Mouse (Mus musculus) embryo, embryonic 11 days (tissue): Measurements from ENCODE around the gene Inpp4a.

Source experiments
- DNase-seq: peaks from one replicate; pipeline ENCODE4 v3.0.0-alpha.2; 2015

Inpp4a gene

DNA sequence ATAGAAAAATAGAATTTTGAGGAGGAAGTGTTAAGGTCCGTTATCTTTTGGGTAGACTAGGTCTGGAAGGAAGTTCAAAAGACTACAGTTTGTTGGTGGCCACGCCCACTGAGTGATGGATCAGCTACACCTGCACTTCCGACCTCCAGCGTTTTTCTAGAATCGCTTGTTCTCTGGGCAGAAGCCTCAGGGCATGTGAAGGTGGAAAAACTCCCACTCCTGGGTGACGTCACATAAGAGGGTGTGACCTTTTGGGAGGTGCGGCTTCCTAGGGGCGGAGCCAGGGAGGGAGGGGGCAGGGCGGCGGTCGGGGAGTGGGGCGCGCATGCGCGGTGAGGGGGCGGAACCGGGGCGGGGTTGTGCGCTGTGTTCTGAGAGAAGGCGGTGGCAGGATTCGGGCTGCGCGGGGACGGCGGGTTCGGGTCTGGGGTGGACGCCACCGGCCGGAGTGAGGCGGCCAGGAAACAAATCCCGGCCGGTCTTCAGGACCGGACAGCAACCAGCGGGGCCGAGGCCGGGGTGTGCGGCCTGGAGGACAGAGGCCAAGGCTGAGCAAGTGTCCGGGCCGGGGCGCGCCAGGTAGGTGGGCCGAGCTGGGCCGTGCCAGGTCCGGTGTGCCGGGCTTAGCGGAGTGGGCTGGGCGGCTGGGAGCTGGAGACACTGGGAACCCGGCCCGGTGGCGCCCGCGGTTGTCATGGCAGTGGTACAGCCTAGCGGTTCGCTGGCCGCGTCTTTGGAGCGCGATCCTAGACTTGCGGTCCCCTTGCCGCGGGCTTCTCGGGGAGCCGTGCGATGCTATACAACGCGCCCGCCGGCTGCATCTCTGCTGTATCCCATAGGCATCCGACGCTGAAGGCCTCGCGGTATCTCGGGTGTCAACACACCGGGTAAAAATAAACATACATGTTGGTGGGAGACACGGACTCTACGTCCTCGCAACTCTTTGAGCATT, at the start of gene Inpp4a:
Gene Inpp4a (plus strand): TSS at position 326 of the 952 bp plus-strand sequence.
- DNase-seq, result peak; percentile 94

DNA sequence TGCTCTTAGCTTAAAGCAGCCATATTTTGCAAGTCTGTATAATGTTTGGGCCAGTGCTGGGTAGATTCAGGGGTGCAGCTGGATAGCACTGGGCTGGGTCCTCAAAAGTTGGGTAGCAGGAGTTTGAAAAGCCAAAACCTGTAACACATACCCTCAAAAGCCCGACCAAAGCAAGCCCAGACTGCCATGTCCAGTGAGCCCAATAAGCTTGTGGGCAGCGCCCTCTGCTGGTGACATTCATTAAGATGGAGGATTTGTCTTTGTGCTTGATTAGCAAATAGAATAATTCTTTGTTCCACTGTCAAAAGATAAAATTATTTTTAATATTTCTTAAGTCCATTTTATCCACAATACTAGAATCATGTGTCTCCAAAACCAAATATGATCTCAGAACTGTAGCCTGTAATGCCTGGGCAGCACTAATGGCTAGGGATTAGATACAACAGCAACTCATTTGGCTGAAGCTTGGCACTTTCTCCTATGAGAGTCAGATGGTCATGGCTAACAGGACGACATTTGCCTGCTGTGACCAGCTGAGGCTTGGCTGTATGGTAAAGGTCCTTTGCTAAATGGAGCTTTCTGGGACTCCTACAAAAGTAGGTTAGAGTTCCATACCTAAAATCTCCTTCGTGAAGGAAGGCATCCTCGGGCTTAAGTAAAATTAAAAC, 48.9 kb upstream of the Inpp4a start:
- DNase-seq, result peak; percentile 89

DNA sequence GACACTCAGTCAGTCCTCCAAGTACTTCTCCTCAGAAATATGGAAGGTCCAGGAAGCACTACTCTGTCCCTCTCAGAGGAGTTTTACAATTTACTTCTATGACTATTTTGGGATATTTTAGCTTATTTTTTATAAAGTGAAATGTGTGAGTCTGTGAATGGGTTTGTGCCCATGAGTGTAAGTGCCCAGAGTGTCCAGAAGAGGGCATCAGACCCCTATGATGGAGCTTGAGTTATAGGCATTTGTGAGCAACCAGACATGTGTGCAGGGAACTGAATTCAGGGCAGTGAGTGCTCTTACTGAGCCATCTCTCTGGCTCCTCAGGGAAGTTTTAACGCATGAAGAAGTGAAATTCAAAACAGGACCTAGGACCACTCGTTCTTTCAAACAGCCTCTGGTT, 41.2 kb upstream of the Inpp4a start:
- no peak for DNase-seq

DNA sequence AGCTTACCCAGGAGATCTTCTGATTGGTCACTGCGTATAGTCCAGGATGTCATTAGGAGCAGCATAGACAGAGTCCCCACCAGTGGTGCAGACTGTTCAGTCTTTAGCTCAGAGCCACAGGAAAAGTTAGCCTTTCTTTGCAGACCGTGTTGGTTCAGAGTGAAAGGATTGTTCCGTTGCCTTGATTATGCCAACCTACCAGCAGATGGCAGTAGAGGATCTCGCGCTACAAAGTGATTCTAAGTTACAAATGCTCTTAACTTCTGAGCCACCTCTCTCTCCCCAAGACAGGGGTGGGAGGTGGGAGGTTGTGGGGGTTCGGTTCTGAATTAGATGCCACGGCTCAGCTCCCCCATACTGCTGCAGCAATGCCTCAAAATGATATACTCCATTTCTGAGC, 27.2 kb upstream of the Inpp4a start:
- DNase-seq, result peak; percentile 75

DNA sequence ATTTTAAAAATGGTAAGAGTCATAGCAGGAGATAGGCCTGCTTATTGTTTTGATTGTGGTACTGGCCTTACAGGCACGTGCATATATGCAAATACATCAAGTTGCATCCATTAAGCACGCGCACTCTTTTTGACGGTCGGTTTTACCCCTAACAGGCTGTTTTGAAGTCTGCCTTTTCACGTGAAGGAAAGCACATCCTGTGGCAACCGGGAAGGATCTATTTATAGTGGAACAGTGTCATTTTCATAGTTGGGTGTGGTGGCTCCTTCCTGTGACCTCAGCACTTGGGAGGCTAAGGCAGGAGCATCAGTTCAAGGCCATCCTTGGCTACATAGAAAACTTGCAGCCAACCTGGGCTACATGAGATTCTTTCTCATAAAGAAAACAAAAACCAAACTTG, 13.1 kb upstream of the Inpp4a start:
- no peak for DNase-seq

DNA sequence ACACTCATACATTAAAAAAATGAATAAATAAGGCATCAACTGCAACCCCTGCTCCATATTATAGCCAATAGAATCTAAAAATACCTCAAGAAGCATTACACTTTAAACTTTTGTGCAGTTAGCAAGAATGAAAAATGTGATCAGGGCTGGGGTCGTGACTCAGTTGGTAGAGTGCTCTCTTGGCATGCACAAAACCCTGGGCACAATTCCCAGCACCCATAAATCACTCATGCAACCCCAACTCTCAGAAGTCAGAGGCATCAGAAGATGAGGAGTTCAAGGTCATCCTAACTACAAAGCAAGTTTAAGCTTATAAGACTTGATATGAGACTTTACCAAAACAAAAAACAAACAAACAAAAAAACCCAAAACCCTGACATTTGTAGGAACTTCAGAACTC, 11.9 kb upstream of the Inpp4a start:
- DNase-seq, result no peak

DNA sequence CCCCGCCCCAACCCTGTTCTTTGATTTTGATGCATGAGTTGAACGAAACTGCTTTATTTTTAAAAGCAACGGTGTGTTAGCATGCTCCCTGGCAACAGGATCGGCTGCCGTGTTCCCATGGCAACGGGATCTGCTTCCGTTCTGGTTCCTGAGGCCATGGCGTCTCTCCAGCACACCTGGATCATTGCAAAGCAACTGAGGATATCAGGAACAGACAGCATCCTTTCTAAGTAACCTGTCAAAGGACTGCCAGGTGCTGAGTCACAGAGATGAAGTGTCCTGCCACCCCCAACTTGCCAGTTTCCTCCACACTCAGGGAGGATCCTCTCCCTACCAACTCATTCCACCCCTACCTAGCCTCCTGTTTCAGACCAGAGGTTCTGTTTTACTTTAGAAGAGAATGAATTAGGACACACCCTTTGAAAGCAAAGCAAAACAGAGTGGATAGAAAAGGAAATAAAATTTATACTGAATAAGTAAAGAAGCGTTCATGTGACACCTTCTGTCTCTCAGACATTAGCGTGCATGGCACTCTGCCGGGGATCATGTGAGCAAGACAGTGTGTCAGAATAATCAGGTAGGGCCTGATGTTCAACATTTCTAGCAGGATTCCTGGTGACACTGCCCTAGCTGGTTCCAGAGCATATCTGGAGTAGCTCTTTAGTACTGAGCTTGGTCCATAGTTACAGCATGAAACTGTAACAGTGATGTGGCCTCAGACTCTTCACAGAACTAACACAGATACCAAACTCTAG, 11.3 kb upstream of the Inpp4a start:
- no peak for DNase-seq

DNA sequence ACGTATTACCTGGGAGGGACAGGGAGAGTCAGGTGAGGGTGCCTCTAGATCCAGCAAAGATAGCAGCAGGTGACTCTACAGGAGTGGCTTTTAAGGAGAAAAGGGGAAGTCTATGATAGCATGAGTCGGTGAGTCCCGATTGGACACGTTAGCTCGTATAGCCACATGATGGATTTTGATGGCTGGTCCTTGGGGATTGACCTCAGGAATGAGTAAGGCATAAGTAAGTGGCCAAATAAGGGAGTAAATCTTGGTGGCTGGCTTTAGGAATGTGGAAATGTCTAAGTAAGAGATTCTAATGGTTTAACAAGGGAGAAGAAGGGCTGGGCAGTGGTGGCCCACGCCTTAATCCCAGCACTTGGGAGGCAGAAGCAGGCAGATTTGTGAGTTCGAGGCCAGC, 10.7 kb upstream of the Inpp4a start:
- DNase-seq, result no peak

DNA sequence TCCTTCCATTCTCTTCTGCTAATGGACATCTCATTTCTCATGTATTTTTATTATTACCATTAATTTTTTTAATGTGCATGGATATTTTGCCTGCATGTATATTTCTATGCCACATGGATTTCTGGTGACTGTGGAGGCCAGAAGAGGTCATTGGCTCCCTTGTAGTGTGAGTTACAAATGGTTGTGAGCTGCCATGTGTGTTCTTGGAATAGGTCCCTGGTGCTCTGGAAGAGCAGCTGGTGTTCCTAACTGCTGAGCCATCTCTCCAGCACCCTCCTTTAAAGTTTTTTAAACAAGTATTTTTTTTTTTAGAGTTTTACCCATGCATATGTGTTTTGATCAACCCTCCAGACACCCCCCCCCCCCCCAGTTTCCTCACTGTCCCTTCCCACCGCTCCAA, 3.3 kb upstream of the Inpp4a start:
- no peak for DNase-seq

DNA sequence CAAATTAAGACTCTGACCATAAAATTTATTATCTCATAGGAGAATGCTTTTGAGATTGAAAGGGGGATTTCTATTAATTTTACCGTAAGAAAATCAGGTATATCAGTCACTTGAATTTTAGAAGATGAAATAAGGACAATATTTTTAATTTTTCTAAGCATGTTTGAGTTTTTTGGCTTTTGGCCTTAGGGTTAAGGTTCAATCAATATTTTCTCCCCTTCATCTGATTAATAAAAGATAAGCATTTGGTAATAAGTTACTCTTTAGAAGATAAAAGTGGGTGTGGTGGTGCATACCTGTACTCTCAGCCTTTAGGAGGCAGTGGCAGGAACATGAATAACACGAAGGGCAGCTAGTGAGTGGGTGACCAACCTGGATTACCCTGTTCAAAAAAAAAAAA, 761 bp upstream of the Inpp4a start:
- no peak for DNase-seq

DNA sequence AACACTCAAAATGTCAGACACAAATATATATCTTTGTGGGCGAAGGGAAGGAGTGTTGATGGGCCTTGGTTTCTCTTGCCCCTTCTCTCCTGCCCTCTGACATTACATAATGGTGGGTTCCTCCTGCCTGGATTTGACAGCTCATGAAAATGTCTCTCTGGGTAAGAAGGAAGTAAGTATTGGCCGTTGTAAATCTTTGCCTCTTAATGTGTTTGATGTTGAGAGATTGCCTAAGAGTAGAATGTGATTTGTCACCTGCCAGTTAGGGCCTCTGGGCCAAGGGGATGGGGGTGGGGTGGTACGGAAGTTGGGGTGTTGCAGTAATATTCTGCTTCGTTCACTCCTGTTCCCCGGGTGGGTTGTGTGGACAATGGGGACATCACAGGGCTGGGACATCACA, 985 bp downstream of the Inpp4a start:
- DNase-seq, result no peak

DNA sequence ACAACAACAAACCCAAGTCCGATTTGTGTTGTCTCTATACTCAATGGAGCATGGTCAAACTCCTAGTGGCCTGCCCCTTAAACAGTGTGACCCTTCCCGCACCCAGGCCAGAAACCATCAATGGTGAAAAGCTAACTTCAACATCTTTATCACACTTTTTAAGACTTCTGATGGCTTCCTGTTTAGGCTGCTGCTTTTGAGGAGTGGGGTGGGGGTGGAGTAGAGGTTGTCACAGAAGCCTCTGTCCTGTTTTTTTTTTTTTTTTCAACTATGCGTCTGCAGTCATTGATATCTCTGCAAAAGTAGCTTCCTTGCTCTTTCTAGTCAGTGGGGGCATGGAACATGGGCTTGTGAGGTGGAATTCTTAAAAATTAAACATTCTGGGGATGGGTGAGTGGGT, 3.1 kb downstream of the Inpp4a start:
- no peak for DNase-seq

GRCm38 (mm10) chr1:37305691-37306287, 6.1 kb downstream of the Inpp4a start:
- DNase-seq, result no peak

DNA sequence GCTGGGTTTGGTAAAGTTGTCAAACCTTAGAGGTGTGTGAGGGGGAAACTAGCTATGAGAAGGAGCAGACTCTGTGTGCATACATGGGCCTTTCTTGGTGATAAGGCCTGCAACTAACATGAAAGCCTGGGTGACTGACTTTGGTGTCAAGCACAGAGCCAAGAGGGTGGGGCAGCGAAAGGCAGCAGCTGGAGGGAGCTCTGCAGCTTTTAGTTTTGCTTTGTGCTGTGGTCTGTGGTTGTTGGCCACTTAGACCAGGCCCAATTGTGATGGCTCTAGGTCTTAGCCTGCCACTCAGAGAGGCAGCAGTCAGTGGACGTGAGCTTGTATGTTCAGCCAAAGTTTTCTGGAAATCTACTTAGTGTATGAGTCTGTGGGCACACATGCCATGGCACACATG, 7.9 kb downstream of the Inpp4a start:
- DNase-seq, result no peak

- DNase-seq, result no peak
Observed at GRCm38 (mm10) chr1:37308021-37308742, 8.5 kb downstream of the Inpp4a start.

GRCm38 (mm10) chr1:37308743-37309100, 9.1 kb downstream of the Inpp4a start:
- no peak for DNase-seq

DNA sequence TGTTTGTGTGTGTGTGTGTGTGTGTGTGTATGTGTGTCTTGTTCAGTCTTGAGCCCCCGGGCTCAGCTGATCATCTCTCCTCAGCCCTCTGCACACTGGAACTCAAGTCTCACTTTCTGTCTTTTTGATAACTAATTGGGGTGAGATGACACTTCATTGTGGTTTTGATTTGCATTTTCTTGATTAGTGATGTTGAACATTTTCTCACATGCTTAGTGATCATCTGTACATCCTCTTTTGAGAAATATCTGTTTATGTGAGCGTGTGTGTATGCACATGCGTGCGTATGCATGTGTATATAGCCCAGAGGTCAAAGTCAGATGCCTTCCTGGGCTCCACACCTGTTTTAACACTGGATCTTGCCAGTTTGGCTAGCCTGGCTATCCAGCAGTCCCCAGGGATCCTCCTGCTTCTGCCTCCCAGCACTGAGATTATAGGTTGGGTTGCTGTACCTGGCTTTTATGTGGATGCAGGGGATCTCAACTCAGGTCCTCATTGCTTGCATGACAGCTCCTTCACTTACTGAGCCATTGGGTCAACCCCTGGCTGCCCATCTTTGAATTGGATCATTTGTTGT, 10.4 kb downstream of the Inpp4a start:
- no peak for DNase-seq

DNA sequence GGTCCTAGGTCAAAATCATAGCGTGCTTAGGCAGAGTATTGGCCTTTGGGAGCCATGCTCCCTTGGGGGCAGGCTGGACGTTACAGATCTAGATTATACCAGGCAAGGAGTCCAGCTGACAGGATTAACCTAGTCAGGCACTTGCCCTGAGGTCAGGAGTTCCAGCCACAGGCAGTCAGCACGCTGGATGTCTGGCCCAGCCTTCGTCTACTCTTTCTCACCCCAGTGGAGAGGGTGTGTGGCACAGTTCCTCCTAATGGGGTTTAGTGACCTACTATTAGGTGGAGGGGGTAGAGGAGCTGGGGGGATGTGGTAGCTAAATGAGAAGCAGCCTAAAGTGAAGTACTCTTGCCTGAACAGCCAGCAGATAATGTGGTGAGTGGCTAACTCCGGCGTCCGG, 14.7 kb downstream of the Inpp4a start:
- DNase-seq, result no peak

DNA sequence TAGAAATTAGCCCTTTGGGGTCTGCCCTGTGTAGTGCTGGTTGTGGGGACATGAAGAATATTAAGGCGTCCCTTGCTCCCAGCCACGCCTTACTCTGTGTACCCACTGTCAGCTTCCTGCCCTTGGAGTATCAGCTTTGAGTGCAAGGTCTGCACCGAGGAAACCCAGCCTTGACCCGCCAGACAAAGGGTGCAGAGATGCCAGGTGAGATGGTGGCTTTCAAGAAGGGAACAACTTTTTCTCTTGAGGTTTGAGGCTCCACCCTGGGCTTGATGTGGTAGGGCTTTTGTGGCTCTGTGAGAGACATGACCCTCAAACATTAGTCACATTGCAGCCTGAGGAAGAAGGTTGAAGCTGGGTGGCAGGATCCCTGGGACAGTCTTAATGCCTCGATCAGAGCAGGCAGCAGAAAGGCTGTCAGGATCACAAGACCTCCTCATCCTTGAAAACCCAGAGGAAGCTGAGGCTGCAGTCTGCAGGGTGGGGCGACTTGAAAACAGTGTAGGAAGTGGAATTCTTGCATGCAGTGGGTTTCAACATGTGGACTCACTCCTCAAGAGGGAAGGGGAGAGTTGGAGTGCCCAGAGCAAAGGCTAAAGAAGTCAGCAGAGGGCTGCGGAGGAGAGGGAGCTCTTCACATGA, 18.1 kb downstream of the Inpp4a start:
- no peak for DNase-seq

DNA sequence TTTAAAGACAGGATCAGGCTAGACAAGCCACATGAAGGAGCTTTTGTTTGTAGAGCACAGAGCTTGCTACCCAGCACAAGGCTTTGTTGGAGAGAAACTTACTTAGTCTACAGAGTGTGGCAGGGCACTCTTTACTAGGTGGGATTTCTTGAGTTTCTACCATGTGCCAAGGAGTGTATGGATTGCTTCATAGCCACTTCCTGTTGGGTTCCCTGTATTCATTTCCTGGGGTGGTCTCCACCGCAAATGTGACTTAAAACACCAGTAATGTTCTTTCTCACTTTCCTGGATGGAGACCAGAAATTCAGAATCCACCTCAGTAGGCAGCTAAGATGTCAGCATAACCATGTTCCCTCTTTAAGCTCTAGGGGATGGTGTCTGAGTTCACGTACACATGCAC, 18.9 kb downstream of the Inpp4a start:
- no peak for DNase-seq

DNA sequence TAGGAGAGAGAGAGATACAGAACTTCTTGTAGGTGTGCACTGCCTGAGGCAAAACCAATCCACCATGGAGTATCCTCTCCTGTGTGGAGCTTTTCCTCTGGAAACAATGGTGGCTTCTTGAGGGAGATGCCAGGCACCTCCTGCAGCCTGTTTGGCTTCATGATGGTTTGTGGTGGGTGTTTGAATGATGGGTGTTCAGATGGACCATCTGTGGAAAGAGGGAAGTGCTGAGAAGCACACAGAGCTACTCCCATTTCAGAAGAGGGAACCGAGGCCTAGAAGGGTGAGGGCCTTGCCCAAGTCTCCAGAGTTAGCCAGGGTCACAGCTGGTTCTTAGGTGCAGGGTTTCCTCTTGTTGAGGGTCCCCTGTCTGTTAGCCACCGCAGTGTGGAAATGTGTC, 23.0 kb downstream of the Inpp4a start:
- DNase-seq, result no peak

GRCm38 (mm10) chr1:37323208-37323607, 23.5 kb downstream of the Inpp4a start:
- no peak for DNase-seq
